Mouse (Mus musculus): ENCODE measurements around the gene Il1rl1.

DNA sequence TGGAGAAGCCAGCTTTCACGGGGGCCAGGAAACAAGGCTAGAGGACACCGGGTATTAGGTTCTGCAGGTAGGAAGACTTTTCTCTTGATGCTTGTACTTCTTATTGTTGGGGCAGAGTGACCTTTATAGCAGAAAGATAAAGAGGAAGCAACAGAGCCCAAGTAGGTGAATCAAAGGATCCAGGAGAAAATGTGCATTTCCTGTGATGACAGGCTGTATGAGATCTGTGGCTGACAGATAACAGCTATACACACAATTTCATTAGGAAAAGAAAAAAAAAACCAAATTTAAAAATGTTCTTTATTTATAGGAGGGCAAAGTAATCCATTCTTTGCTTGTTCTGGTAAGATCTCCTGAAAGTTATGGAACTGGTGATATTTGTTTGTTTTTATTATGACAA, 8.0 kb downstream of the Il1rl1 start:
- no peak for TF ChIP-seq CTCF (IDR thresholded peaks at IDR 0.05; ENCODE audit: borderline replicate concordance, insufficient read depth, low read length)
- TF ChIP-seq POLR2A (IDR thresholded peaks at IDR 0.05; ENCODE audit: low read depth, low read length) = no peak

Data from embryonic fibroblast, embryonic 13.5 days (primary cell).